In genomic region chr6:30654402-30654859, GRCm38 (mm10) we compare ENCODE assay signal across 11 mouse cellular contexts. TPM values are rescaled to one million over a fixed set of nuclear protein-coding genes. Genes with fewer than 3 reads are reported as not detected.
DNase-seq lines count a peak whose midpoint lies in the region; ATAC-seq and TF ChIP-seq lines count a peak whose summit lies in the region.
"Had no signal": no experiment of that assay in that cellular context is flagged by ENCODE, and none has a peak within 500 bp of the region (broad histone marks: within the 10 kb centered on the region; RNA-seq: fewer than 3 reads in every experiment).

No protein-coding gene starts in this region.

- no peaks in the 10 kb centered on the region for H3K27me3 ChIP-seq in heart, embryonic 13.5 days (replicated peaks)
- H3K27me3 ChIP-seq in hindbrain, embryonic 11.5 days (ENCODE audit: control insufficient read depth, insufficient read depth, low read length) = no peaks in the 10 kb centered on the region
- H3K27me3 ChIP-seq in midbrain, embryonic 12.5 days = no peaks in the 10 kb centered on the region

- ATAC-seq in heart, embryonic 13.5 days (ENCODE audit: extremely low read depth, insufficient number of reproducible peaks, low FRiP score, low TSS enrichment) = no peak
- ATAC-seq in hindbrain, embryonic 11.5 days (ENCODE audit: low FRiP score) = no peak
- ATAC-seq in midbrain, embryonic 12.5 days (ENCODE audit: low FRiP score, low read depth) = peak; percentile 47; the same call in 1 of the 2 replicates

- no peak for TF ChIP-seq POLR2A in brain, embryonic 14.5 days (IDR thresholded peaks at IDR 0.05; ENCODE audit: borderline replicate concordance, extremely low read depth, insufficient read depth, insufficient read length, poor library complexity, severe bottlenecking)

- H3K9ac ChIP-seq in heart, embryonic 13.5 days = no peak overlapping the region
- no peak overlapping the region for H3K9ac ChIP-seq in hindbrain, embryonic 11.5 days (ENCODE audit: low read depth, low read length)
- H3K9ac ChIP-seq in midbrain, embryonic 12.5 days (replicated peaks) = no peak overlapping the region

- TF ChIP-seq CTCF in brain, embryonic 14.5 days (IDR thresholded peaks at IDR 0.05; ENCODE audit: borderline replicate concordance, extremely low read depth, insufficient read depth, insufficient read length) = no peak

- WGBS in heart, embryonic 13.5 days = 79% methylated on average over 6 of the region's 6 CpGs
- 45% methylated on average over 6 of the region's 6 CpGs for WGBS in hindbrain, embryonic 11.5 days
- WGBS in midbrain, embryonic 12.5 days = 29% methylated on average over 6 of the region's 6 CpGs

- no peak for DNase-seq in heart, adult 8-10 months (ENCODE audit: low spot score)
- peak; percentile 89 for DNase-seq in brain, embryonic 14.5 days (ENCODE audit: low read depth)
- no peak for DNase-seq in hindbrain, embryonic 11.5 days (ENCODE audit: low spot score)
- no peak for DNase-seq in frontal cortex, postnatal 14 days (ENCODE audit: low spot score in 2 of 2)
- no peak for DNase-seq in liver
- DNase-seq in ovary, postnatal 36 days (ENCODE audit: low spot score) = no peak
- DNase-seq: heart, adult 18-20 months; kidney, postnatal 14 days had no signal

- peak overlapping the region; percentile 25; the same call in 1 of the 2 replicates for H3K27ac ChIP-seq in heart, embryonic 13.5 days (replicated peaks)
- 0 out of 2 replicates have a peak overlapping the region, but pooled peaks have one; percentile 1 for H3K27ac ChIP-seq in hindbrain, embryonic 11.5 days (ENCODE audit: low read depth, low read length)
- H3K27ac ChIP-seq in midbrain, embryonic 12.5 days (replicated peaks) = peak overlapping the region; percentile 73

- peaks cover 7% of the 10 kb centered on the region; the same call in 1 of the 2 replicates for H3K36me3 ChIP-seq in heart, embryonic 13.5 days
- no peaks in the 10 kb centered on the region for H3K36me3 ChIP-seq in hindbrain, embryonic 11.5 days (ENCODE audit: control insufficient read depth, insufficient read depth, low read length)
- peaks cover 4% of the 10 kb centered on the region; the same call in 1 of the 2 replicates for H3K36me3 ChIP-seq in midbrain, embryonic 12.5 days

- no peak overlapping the region for H3K4me2 ChIP-seq in heart, embryonic 13.5 days
- H3K4me2 ChIP-seq in hindbrain, embryonic 11.5 days (replicated peaks; ENCODE audit: low read depth, low read length) = no peak overlapping the region
- H3K4me2 ChIP-seq in midbrain, embryonic 12.5 days (replicated peaks) = no peak overlapping the region

- H3K4me1 ChIP-seq in heart, embryonic 13.5 days = peaks cover 27% of the 10 kb centered on the region
- 0 out of 2 replicates have a peak, but pooled peaks cover 2% of the 10 kb centered on the region for H3K4me1 ChIP-seq in hindbrain, embryonic 11.5 days (replicated peaks; ENCODE audit: control insufficient read depth, insufficient read depth, low read length)
- peaks cover 44% of the 10 kb centered on the region for H3K4me1 ChIP-seq in midbrain, embryonic 12.5 days

- H3K9me3 ChIP-seq in heart, embryonic 13.5 days = no peaks in the 10 kb centered on the region
- no peaks in the 10 kb centered on the region for H3K9me3 ChIP-seq in hindbrain, embryonic 11.5 days (ENCODE audit: control insufficient read depth, low read length)
- H3K9me3 ChIP-seq in midbrain, embryonic 12.5 days = no peaks in the 10 kb centered on the region

- no peak overlapping the region for H3K4me3 ChIP-seq in heart, embryonic 13.5 days
- H3K4me3 ChIP-seq in hindbrain, embryonic 11.5 days (ENCODE audit: low read depth, low read length) = no peak overlapping the region
- H3K4me3 ChIP-seq in midbrain, embryonic 12.5 days = no peak overlapping the region

RNA-seq across cellular contexts. Expression of gene Cpa1, which starts 15.4 kb away (rescaled TPM):
- 2.1 and 3.9 TPM in 2 replicates for polyA plus RNA-seq in heart, embryonic 13.5 days (2015; fragmentation: Nextera tagmentation; extraction: Ambion mirVana)
- total RNA-seq in heart, adult 8-10 months (2022) = under 1 TPM in 2 of 4 experiments, not detected in 2; 0.19 to 0.20 TPM
- 0.68 and 1.0 TPM in 2 replicates for polyA plus RNA-seq in brain, embryonic 14.5 days (2012; rRNA removed)
- polyA plus RNA-seq in hindbrain, embryonic 11.5 days (2014; fragmentation: Nextera tagmentation; extraction: Ambion mirVana) = 0.11 and 0.28 TPM in 2 replicates
- polyA plus RNA-seq in midbrain, embryonic 12.5 days (2016; fragmentation: Nextera tagmentation; extraction: Ambion mirVana) = 0.42 TPM in 1 of 2 replicates, not detected in the other
- total RNA-seq: heart, adult 18-20 months had no signal

RNA-seq across cellular contexts. Expression of gene Cep41, which starts 39.1 kb away (rescaled TPM):
- 11.0 and 12.2 TPM in 2 replicates for polyA plus RNA-seq in heart, embryonic 13.5 days (2015; fragmentation: Nextera tagmentation; extraction: Ambion mirVana)
- total RNA-seq in heart, adult 8-10 months (2022) = 1 to 10 TPM; 1.5 to 3.4 (median 2.1) TPM
- polyA plus RNA-seq in brain, embryonic 14.5 days (2012; rRNA removed) = 16.1 and 19.5 TPM in 2 replicates
- polyA plus RNA-seq in hindbrain, embryonic 11.5 days (2014; fragmentation: Nextera tagmentation; extraction: Ambion mirVana) = 19.7 and 26.8 TPM in 2 replicates
- 20.1 and 20.7 TPM in 2 replicates for polyA plus RNA-seq in midbrain, embryonic 12.5 days (2016; fragmentation: Nextera tagmentation; extraction: Ambion mirVana)

RNA-seq across cellular contexts. Expression of gene Cpa5, which starts 43.6 kb away (rescaled TPM):
- polyA plus RNA-seq in heart, embryonic 13.5 days (2015; fragmentation: Nextera tagmentation; extraction: Ambion mirVana) = 0.90 and 0.97 TPM in 2 replicates
- not detected for total RNA-seq in heart, adult 8-10 months (2022)
- polyA plus RNA-seq in brain, embryonic 14.5 days (2012; rRNA removed) = 0.04 and 0.14 TPM in 2 replicates
- polyA plus RNA-seq in hindbrain, embryonic 11.5 days (2014; fragmentation: Nextera tagmentation; extraction: Ambion mirVana) = 0.15 TPM in 1 of 2 replicates, not detected in the other
- polyA plus RNA-seq in midbrain, embryonic 12.5 days (2016; fragmentation: Nextera tagmentation; extraction: Ambion mirVana) = 0.14 and 0.30 TPM in 2 replicates
- total RNA-seq: heart, adult 18-20 months had no signal
- polyA plus RNA-seq: liver, embryonic 16.5 days had no signal

Comparison
In these comparisons a context has a peak if more than half of its experiments do, and no peak if none do; other contexts are left out.
1. H3K27ac ChIP-seq: peak in every context shown above with its lines; median percentile 73 in midbrain, embryonic 12.5 days; 25 in heart, embryonic 13.5 days; 1 in hindbrain, embryonic 11.5 days.